Mouse (Mus musculus) kidney, adult 2 months (tissue): ENCODE measurements at regions not wholly inside any gene's neighbourhood (a gene's known extent, or its start where the extent isn't known, plus 50 kb on each side); places are given as distances from the start of the nearest gene placed in this dataset.

Experiments
- CTCF ChIP-seq: fragments of 200-500 bp; conservative IDR thresholded peaks from 2 replicates; pipeline ENCODE4 v1.5.1; 2011; ENCODE audit warnings: low read depth, mild to moderate bottlenecking, control low read depth, low read length, moderate library complexity, mixed read lengths; ENCODE audit not compliant: insufficient read depth, insufficient read length
- POLR2A ChIP-seq: fragments of 200-500 bp; IDR thresholded peaks from one replicate; pipeline ENCODE4 v1.6.1; 2011; ENCODE audit warnings: low read depth, low read length, control low read depth

DNA sequence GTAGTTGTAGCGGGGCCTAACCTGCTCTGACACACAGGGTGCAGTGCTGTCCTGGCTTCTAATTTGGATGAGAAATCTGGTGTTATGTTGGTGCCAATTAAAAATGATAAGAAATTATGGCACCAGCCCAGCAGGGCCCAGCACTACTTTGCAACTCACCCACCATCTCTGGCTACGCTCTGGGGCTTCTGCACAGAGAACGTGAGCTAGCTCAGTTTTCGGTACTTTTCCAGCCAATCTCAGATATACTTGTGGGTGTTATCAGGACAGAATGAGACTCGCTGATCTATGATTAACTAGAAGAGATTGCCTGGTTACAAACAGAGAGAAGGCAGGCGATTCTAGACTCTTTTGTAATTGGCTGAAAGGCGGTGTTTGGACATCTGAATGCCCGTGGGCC is 71.6 kb upstream of the Unc5a start:
- TF ChIP-seq CTCF, result no peak
- no peak for TF ChIP-seq POLR2A
